Mouse (Mus musculus): Measurements from ENCODE around the gene Smarcad1.

DNA sequence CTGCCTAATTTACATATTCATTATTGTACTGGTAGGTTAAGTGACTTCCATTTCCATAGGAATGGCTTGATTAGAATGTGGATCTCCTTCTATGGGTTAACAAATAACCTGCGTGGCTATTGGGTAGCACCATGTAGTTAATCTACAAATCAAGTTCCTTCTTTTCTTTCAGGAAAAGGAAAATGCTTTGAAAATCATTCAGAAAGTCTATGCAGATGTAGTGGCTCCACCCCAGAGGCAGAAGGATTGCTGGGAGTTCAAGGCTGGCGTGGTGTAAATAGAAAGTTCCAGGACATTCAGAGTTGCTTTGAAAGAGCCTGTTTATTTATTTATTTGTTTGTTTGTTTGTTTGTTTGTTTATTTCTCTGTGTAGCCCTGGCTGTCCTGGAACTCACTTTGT is 7.7 kb upstream of the Smarcad1 start:
- no peak for TF ChIP-seq POLR2A (IDR thresholded peaks at IDR 0.05; ENCODE audit: low read depth, low read length)
- TF ChIP-seq CTCF (conservative IDR thresholded peaks at IDR 0.05; ENCODE audit: insufficient read depth, insufficient read length, low read depth, low read length): no peak

Measured in kidney, adult 2 months (tissue).